Mouse (Mus musculus): ENCODE data around the gene Esm1. TPM values are rescaled to one million over a fixed set of nuclear protein-coding genes. Genes with fewer than 3 reads are reported as not detected.
"Not testable (repeated sequence)": the region's sequence is repeated elsewhere in the genome, so short reads cannot be mapped to it uniquely, and the experiment has no call there.

Esm1 gene
- polyA plus RNA-seq, 1 experiment from 2014 or later = 1.0 TPM

DNA sequence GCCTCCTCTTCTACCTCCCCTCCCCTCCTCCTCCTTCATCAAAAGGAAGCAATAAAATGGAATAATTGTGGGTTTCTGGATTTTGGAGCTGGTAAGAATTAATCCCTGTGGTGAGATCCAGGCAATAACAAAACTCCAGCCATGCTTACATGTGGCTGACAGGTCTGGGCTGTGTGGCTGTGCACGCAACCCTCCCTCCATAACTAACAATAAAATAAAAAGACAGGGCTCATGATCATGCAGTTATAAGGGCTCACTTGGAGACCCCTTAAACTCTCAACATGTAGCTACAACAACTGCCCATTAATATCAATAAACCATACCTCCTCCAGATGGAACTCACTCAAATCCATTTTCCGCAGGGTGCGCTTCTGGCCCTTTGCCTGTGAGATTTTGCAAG lies 4.4 kb downstream of the Esm1 start:
- no peak overlapping the region for H3K9ac ChIP-seq (ENCODE audit: low read length)
- H3K4me3 ChIP-seq (ENCODE audit: low read depth, low read length) = no peak overlapping the region
- ATAC-seq (no peak), DNase-seq (ENCODE audit: low spot score) (no peak)
- 93% methylated on average over 3 of the region's 3 CpGs for WGBS
- H3K4me1 ChIP-seq (ENCODE audit: control insufficient read depth, insufficient read depth, low read length) = no peaks in the 10 kb centered on the region
- no peaks in the 10 kb centered on the region for H3K9me3 ChIP-seq (replicated peaks; ENCODE audit: control insufficient read depth, low read length)
- H3K27me3 ChIP-seq (replicated peaks; ENCODE audit: control insufficient read depth, insufficient read depth, low read length) = no peaks in the 10 kb centered on the region
- H3K36me3 ChIP-seq (ENCODE audit: control insufficient read depth, insufficient read depth, low read length) = no peaks in the 10 kb centered on the region
- no peak overlapping the region for H3K4me2 ChIP-seq (ENCODE audit: low read length)
- H3K27ac ChIP-seq (ENCODE audit: low read depth, low read length) = no peak overlapping the region

GRCm38 (mm10) chr13:113221851-113222250 lies 12.4 kb downstream of the Esm1 start:
- Histone ChIP-seq H3K27ac (ENCODE audit: low read depth, low read length) (no peak overlapping the region), H3K27me3 (replicated peaks; ENCODE audit: control insufficient read depth, insufficient read depth, low read length) (no peaks in the 10 kb centered on the region), H3K4me1 (ENCODE audit: control insufficient read depth, insufficient read depth, low read length) (peaks cover 5% of the 10 kb centered on the region; the same call in 1 of the 2 replicates), H3K36me3 (ENCODE audit: control insufficient read depth, insufficient read depth, low read length) (no peaks in the 10 kb centered on the region), H3K4me2 (ENCODE audit: low read length) (no peak overlapping the region), H3K9ac (ENCODE audit: low read length) (no peak overlapping the region), H3K4me3 (ENCODE audit: low read depth, low read length) (no peak overlapping the region), H3K9me3 (replicated peaks; ENCODE audit: control insufficient read depth, low read length) (no peaks in the 10 kb centered on the region)
- WGBS = 61% methylated on average over 6 of the region's 6 CpGs
- no peak for ATAC-seq
- no peak for DNase-seq (ENCODE audit: low spot score)

DNA sequence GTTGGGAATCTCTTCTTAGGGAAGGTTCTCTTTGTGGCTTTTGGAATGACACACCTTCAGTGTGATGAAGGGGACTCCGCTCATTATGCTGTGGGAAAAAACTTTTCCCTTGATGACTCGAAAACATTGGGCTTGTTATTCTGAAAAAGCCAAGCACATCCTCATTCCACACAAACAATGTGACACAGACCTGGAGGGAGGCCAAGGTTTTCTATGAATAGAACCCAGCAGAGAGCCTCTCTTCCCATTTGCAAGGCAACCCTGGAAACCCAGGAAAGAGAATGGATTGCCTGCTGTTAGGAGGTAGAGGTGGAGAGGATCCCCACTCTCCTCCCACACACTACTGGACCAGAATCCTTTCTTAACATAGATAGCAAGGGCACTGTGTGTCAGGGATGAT lies 14.6 kb downstream of the Esm1 start:
- Histone ChIP-seq H3K4me3 (ENCODE audit: low read depth, low read length) (no peak overlapping the region), H3K4me2 (ENCODE audit: low read length) (peak overlapping the region; percentile 20; the same call in 1 of the 2 replicates), H3K36me3 (ENCODE audit: control insufficient read depth, insufficient read depth, low read length) (no peaks in the 10 kb centered on the region), H3K9ac (ENCODE audit: low read length) (no peak overlapping the region), H3K4me1 (ENCODE audit: control insufficient read depth, insufficient read depth, low read length) (peaks cover 5% of the 10 kb centered on the region; the same call in 1 of the 2 replicates), H3K27ac (ENCODE audit: low read depth, low read length) (no peak overlapping the region), H3K27me3 (replicated peaks; ENCODE audit: control insufficient read depth, insufficient read depth, low read length) (no peaks in the 10 kb centered on the region), H3K9me3 (replicated peaks; ENCODE audit: control insufficient read depth, low read length) (no peaks in the 10 kb centered on the region)
- peak; percentile 43; the same call in 1 of the 2 replicates for ATAC-seq
- 1% methylated on average over 2 of the region's 2 CpGs for WGBS
- peak; percentile 82 for DNase-seq (ENCODE audit: low spot score)

DNA sequence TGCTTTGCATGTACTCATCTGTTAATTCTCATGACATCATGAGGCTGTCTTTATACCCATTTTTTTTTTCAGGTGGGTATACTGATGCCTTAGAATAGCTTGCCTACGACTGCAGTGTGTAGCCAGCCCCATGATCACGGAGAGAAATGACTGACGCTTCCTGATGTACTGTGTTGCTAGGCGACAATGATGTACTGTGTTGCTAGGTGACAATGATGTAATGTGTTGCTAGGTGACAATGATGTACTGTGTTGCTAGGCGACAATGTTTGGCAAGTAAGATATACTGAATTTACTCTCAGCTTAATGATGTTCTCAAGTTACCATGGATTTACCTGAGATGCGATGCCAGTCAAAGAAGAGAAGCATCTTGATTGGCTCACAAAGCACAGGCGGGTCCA lies 16.4 kb downstream of the Esm1 start, which contains the start of gene Gzmk:
Gzmk (minus strand) TSS at position 98 of the 400 bp plus-strand sequence.
- Histone ChIP-seq H3K4me3 (ENCODE audit: low read depth, low read length) (no peak within 1 kb of the TSS), H3K9me3 (replicated peaks; ENCODE audit: control insufficient read depth, low read length) (no peaks in the 10 kb centered on the region), H3K27me3 (replicated peaks; ENCODE audit: control insufficient read depth, insufficient read depth, low read length) (no peaks in the 10 kb centered on the region), H3K4me1 (ENCODE audit: control insufficient read depth, insufficient read depth, low read length) (peaks cover 5% of the 10 kb centered on the region; the same call in 1 of the 2 replicates), H3K36me3 (ENCODE audit: control insufficient read depth, insufficient read depth, low read length) (no peaks in the 10 kb centered on the region), H3K4me2 (ENCODE audit: low read length) (no peak within 1 kb of the TSS), H3K27ac (ENCODE audit: low read depth, low read length) (no peak within 1 kb of the TSS), H3K9ac (ENCODE audit: low read length) (no peak within 1 kb of the TSS)
- WGBS = 34% methylated on average over 7 of the region's 7 CpGs
- DNase-seq (ENCODE audit: low spot score) (peak; percentile 92), ATAC-seq (peak; percentile 95)

GRCm38 (mm10) chr13:113227076-113227475 lies 17.6 kb downstream of the Esm1 start:
- ATAC-seq (no peak), DNase-seq (ENCODE audit: low spot score) (no peak)
- WGBS = 88% methylated on average over 4 of the region's 4 CpGs

GRCm38 (mm10) chr13:113227666-113228463 lies 18.4 kb downstream of the Esm1 start:
- H3K9ac ChIP-seq (ENCODE audit: low read length) = no peak overlapping the region
- H3K36me3 ChIP-seq (ENCODE audit: control insufficient read depth, insufficient read depth, low read length) = no peaks in the 10 kb centered on the region
- WGBS = 87% methylated on average over 17 of the region's 17 CpGs
- H3K4me3 ChIP-seq (ENCODE audit: low read depth, low read length) = no peak overlapping the region
- peaks cover 5% of the 10 kb centered on the region; the same call in 1 of the 2 replicates for H3K4me1 ChIP-seq (ENCODE audit: control insufficient read depth, insufficient read depth, low read length)
- H3K27ac ChIP-seq (ENCODE audit: low read depth, low read length) = no peak overlapping the region
- DNase-seq (ENCODE audit: low spot score) (no peak), ATAC-seq (no peak)
- H3K27me3 ChIP-seq (replicated peaks; ENCODE audit: control insufficient read depth, insufficient read depth, low read length) = no peaks in the 10 kb centered on the region
- H3K9me3 ChIP-seq (replicated peaks; ENCODE audit: control insufficient read depth, low read length) = no peaks in the 10 kb centered on the region
- H3K4me2 ChIP-seq (ENCODE audit: low read length) = no peak overlapping the region

More at GRCm38 (mm10) chr13:113227076-113227475, 17.6 kb downstream of the Esm1 start:
- H3K9ac ChIP-seq (ENCODE audit: low read length) = no peak overlapping the region
- H3K27ac ChIP-seq (ENCODE audit: low read depth, low read length) = no peak overlapping the region
- no peaks in the 10 kb centered on the region for H3K9me3 ChIP-seq (replicated peaks; ENCODE audit: control insufficient read depth, low read length)
- no peak overlapping the region for H3K4me2 ChIP-seq (ENCODE audit: low read length)
- no peaks in the 10 kb centered on the region for H3K27me3 ChIP-seq (replicated peaks; ENCODE audit: control insufficient read depth, insufficient read depth, low read length)
- peaks cover 5% of the 10 kb centered on the region; the same call in 1 of the 2 replicates for H3K4me1 ChIP-seq (ENCODE audit: control insufficient read depth, insufficient read depth, low read length)
- no peak overlapping the region for H3K4me3 ChIP-seq (ENCODE audit: low read depth, low read length)
- H3K36me3 ChIP-seq (ENCODE audit: control insufficient read depth, insufficient read depth, low read length) = no peaks in the 10 kb centered on the region

- Histone ChIP-seq H3K4me1 (ENCODE audit: control insufficient read depth, insufficient read depth, low read length) (no peaks in the 10 kb centered on the region), H3K4me2 (ENCODE audit: low read length) (no peak overlapping the region), H3K9me3 (replicated peaks; ENCODE audit: control insufficient read depth, low read length) (no peaks in the 10 kb centered on the region), H3K27ac (ENCODE audit: low read depth, low read length) (no peak overlapping the region), H3K4me3 (ENCODE audit: low read depth, low read length) (no peak overlapping the region), H3K36me3 (ENCODE audit: control insufficient read depth, insufficient read depth, low read length) (no peaks in the 10 kb centered on the region), H3K9ac (ENCODE audit: low read length) (no peak overlapping the region), H3K27me3 (replicated peaks; ENCODE audit: control insufficient read depth, insufficient read depth, low read length) (no peaks in the 10 kb centered on the region)
- WGBS = 55% methylated on average over 6 of the region's 6 CpGs
- no peak for ATAC-seq
- no peak for DNase-seq (ENCODE audit: low spot score)
These were observed 32.7 kb downstream of the Esm1 start for GRCm38 (mm10) chr13:113242129-113242528.

DNA sequence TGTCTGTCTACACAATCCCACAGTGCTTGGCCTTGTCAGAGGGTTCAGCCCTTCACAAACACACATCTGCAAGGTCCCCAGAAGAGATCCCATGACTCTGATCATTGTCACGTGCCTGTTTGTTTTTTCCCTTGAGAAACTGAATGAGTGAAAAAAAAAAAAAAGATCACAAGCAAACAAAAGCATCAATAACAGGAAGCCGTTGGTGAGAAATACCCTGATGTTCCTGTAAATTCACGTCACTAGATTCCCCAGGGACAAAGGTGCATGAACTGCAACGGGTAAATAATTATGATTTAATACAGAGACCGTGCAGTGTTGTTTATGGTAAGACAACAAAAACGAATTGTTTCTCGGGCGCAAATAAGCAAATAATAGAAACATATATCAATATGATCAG lies 35.6 kb downstream of the Esm1 start:
- no peaks in the 10 kb centered on the region for H3K9me3 ChIP-seq (replicated peaks; ENCODE audit: control insufficient read depth, low read length)
- H3K4me2 ChIP-seq (ENCODE audit: low read length) = no peak overlapping the region
- DNase-seq (ENCODE audit: low spot score) (no peak), ATAC-seq (no peak)
- H3K4me1 ChIP-seq (ENCODE audit: control insufficient read depth, insufficient read depth, low read length) = no peaks in the 10 kb centered on the region
- H3K27ac ChIP-seq (ENCODE audit: low read depth, low read length) = no peak overlapping the region
- no peak overlapping the region for H3K9ac ChIP-seq (ENCODE audit: low read length)
- no peak overlapping the region for H3K4me3 ChIP-seq (ENCODE audit: low read depth, low read length)
- H3K27me3 ChIP-seq (replicated peaks; ENCODE audit: control insufficient read depth, insufficient read depth, low read length) = no peaks in the 10 kb centered on the region
- H3K36me3 ChIP-seq (ENCODE audit: control insufficient read depth, insufficient read depth, low read length) = no peaks in the 10 kb centered on the region
- 87% methylated on average over 8 of the region's 8 CpGs for WGBS

DNA sequence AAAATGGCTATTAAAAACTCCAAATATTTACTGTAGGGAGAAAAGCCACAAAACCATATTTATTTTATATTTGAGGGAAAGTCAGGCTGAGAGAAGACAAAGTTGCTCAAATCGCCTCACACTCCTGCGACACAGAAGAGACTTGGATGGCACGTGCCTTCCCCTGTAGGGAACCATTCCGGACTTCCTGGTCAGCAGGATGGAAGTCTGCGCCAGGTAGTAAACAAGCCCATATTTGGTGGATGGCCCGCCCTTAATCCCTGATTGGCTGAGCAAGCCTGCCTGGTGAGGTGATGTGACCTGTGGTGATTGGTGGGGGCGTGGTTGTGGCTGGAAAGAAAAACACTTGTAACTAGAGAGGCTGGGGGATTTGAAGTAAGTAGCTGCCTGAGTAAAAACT lies 43.1 kb downstream of the Esm1 start:
- not testable (repeated sequence) for H3K27ac ChIP-seq (ENCODE audit: low read depth, low read length); DNase-seq (ENCODE audit: low spot score); ATAC-seq; H3K9me3 ChIP-seq (replicated peaks; ENCODE audit: control insufficient read depth, low read length); H3K4me3 ChIP-seq (ENCODE audit: low read depth, low read length); H3K4me1 ChIP-seq (ENCODE audit: control insufficient read depth, insufficient read depth, low read length); H3K9ac ChIP-seq (ENCODE audit: low read length); H3K27me3 ChIP-seq (replicated peaks; ENCODE audit: control insufficient read depth, insufficient read depth, low read length); H3K4me2 ChIP-seq (ENCODE audit: low read length); H3K36me3 ChIP-seq (ENCODE audit: control insufficient read depth, insufficient read depth, low read length)
- 85% methylated on average over 7 of the region's 7 CpGs for WGBS
